Mouse (Mus musculus): ENCODE results near the gene Adamts4. TPM values are rescaled to one million over a fixed set of nuclear protein-coding genes. Genes with fewer than 3 reads are reported as not detected.
A peak's percentile ranks its signal among the peaks of the same experiment; 100 is the strongest.

Gene Adamts4
- polyA plus RNA-seq, 1 experiment from 2014 or later = 9.2 TPM

- ATAC-seq (ENCODE audit: low FRiP score, low read depth) = no peak
- Histone ChIP-seq H3K9me3 (no peaks in the 10 kb centered on the region), H3K4me3 (no peak overlapping the region), H3K27ac (replicated peaks) (no peak overlapping the region), H3K27me3 (no peaks in the 10 kb centered on the region), H3K4me1 (peaks cover 11% of the 10 kb centered on the region), H3K9ac (replicated peaks) (no peak overlapping the region), H3K36me3 (peaks cover 63% of the 10 kb centered on the region), H3K4me2 (replicated peaks) (no peak overlapping the region)
- 90% methylated on average over 12 of the region's 12 CpGs for WGBS
Measured at GRCm38 (mm10) chr1:171274171-171274570, 23.9 kb downstream of the Adamts4 start.

DNA sequence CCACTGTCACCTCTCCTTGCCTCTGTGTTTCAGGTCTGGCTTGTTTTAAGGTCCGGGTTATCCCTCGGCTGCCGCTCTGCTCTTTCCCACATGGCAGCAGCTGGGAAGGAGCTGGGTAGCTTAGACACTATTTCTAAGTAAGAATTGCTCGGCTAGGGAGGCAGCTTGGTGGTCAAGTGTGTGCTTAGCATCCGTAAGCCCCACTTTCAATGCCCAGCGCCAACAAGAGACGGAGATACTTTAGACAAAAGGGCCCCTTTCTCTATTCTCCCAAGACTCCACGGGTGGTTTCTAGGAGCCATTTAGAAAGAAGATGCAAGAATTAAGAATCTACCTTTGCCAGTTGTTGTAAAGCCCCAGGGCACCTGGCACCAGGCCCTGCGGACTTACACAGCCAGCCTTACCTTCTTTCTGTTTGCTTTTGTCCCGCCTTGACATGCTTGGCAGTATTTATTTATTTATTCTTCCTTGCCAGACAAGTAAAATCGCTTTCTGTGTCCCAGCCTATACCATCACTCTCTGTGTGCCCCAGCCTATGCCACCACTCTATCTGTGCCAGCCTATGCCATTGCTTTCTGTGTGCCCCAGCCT lies 25.0 kb downstream of the Adamts4 start:
- Histone ChIP-seq H3K4me3 (no peak overlapping the region), H3K4me2 (replicated peaks) (no peak overlapping the region), H3K9me3 (no peaks in the 10 kb centered on the region), H3K36me3 (peaks cover 63% of the 10 kb centered on the region), H3K27ac (replicated peaks) (no peak overlapping the region), H3K4me1 (peaks cover 18% of the 10 kb centered on the region), H3K27me3 (no peaks in the 10 kb centered on the region), H3K9ac (replicated peaks) (no peak overlapping the region)
- ATAC-seq (ENCODE audit: low FRiP score, low read depth) = no peak
- 84% methylated on average over 11 of the region's 11 CpGs for WGBS

DNA sequence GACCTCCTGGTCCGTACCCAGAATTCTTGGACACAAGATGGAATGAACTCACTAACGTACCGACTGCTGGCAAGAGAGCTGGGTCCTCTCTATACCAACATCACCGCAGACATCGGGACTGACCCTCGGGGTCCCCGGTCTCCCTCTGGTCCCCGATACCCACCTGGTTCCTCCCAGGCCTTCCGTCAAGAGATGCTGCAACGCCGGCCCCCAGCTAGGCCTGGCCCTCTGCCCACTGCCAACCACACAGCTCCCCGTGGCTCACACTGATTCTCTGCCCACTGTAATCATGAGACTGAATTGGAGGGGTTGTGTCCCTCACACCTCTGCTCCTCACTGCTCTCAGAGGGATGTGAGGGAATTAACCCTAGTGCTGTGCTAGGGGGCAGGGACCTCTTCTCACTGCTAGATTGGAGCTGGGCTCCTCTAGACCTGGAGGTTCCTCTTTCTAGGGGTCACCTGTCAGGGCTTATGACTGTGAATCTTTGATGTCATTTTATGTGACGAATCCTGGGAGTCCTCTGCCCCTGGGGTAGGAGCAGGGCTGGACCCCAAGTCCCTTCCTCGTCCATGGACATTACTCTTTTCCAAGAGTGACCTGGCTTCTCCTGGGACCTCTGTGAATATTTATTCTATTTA lies 26.0 kb downstream of the Adamts4 start:
- H3K9me3 ChIP-seq = no peaks in the 10 kb centered on the region
- H3K27ac ChIP-seq (replicated peaks) = no peak overlapping the region
- WGBS = 91% methylated on average over 14 of the region's 14 CpGs
- no peaks in the 10 kb centered on the region for H3K27me3 ChIP-seq
- H3K36me3 ChIP-seq = peaks cover 63% of the 10 kb centered on the region
- H3K4me3 ChIP-seq = no peak overlapping the region
- H3K4me1 ChIP-seq = peaks cover 16% of the 10 kb centered on the region
- no peak overlapping the region for H3K4me2 ChIP-seq (replicated peaks)
- ATAC-seq (ENCODE audit: low FRiP score, low read depth) = no peak
- no peak overlapping the region for H3K9ac ChIP-seq (replicated peaks)

DNA sequence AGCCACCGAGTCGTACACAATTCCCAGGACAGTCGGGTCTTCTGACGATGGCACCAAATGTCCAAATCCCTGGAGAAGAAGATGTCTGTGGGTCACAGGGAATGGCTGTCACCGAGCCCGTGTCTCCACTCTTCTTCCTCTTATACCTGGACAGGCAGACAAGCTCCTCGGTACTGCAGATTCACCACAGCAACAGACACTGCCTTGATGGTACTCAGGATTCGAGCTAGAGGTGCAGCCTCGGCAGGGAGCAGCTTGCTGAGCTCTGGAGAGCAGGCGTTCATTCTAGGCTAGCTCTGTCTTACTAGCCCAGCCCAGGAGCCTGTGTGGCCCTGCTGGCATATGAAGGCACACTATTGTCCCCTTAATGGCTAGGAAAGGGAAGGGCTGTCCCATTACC lies 27.5 kb downstream of the Adamts4 start:
- no peak overlapping the region for H3K4me3 ChIP-seq
- 85% methylated on average over 10 of the region's 10 CpGs for WGBS

GRCm38 (mm10) chr1:171278436-171278835 lies 28.2 kb downstream of the Adamts4 start:
- no peaks in the 10 kb centered on the region for H3K27me3 ChIP-seq
- peaks cover 21% of the 10 kb centered on the region for H3K4me1 ChIP-seq
- 92% methylated on average over 8 of the region's 8 CpGs for WGBS
- no peak for ATAC-seq (ENCODE audit: low FRiP score, low read depth)
- H3K9ac ChIP-seq (replicated peaks) = no peak overlapping the region
- H3K4me3 ChIP-seq = no peak overlapping the region
- no peaks in the 10 kb centered on the region for H3K9me3 ChIP-seq
- peaks cover 66% of the 10 kb centered on the region for H3K36me3 ChIP-seq
- no peak overlapping the region for H3K27ac ChIP-seq (replicated peaks)
- H3K4me2 ChIP-seq (replicated peaks) = no peak overlapping the region

More for the DNA sequence above, 27.5 kb downstream of the Adamts4 start:
- no peak for ATAC-seq (ENCODE audit: low FRiP score, low read depth)
- Histone ChIP-seq H3K9ac (replicated peaks) (no peak overlapping the region), H3K36me3 (peaks cover 65% of the 10 kb centered on the region), H3K9me3 (no peaks in the 10 kb centered on the region), H3K27ac (replicated peaks) (no peak overlapping the region), H3K27me3 (no peaks in the 10 kb centered on the region), H3K4me1 (peaks cover 21% of the 10 kb centered on the region), H3K4me2 (replicated peaks) (no peak overlapping the region)

GRCm38 (mm10) chr1:171279012-171279705 lies 28.9 kb downstream of the Adamts4 start:
- peaks cover 65% of the 10 kb centered on the region for H3K36me3 ChIP-seq
- no peak overlapping the region for H3K27ac ChIP-seq (replicated peaks)
- H3K9me3 ChIP-seq = no peaks in the 10 kb centered on the region
- H3K27me3 ChIP-seq = no peaks in the 10 kb centered on the region
- peaks cover 21% of the 10 kb centered on the region for H3K4me1 ChIP-seq
- ATAC-seq (ENCODE audit: low FRiP score, low read depth) = no peak
- H3K4me3 ChIP-seq = no peak overlapping the region
- WGBS = 87% methylated on average over 14 of the region's 14 CpGs
- no peak overlapping the region for H3K4me2 ChIP-seq (replicated peaks)
- H3K9ac ChIP-seq (replicated peaks) = peak overlapping the region; percentile 77; the same call in 1 of the 2 replicates

DNA sequence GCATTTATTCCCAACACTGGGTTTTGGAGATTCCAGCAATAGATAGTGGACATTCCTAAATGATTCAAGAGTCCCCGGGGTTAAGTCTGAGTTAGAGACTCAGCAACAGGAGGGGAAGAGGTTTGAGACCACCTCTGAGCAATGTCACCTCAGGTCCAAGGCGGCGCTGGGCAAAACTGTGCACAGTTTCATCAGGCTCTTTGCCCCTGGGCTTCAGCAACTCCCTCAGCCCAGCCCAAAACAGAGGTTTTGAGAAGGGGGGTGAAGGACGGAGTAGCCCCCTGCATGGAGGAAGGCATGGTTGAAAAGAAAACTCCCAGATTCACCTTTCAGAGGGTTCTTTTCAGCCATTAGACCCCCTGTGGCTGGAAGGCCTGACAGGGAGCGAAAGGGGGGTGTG lies 29.5 kb downstream of the Adamts4 start:
- no peak for ATAC-seq (ENCODE audit: low FRiP score, low read depth)
- Histone ChIP-seq H3K9me3 (no peaks in the 10 kb centered on the region), H3K27ac (replicated peaks) (no peak overlapping the region; the same call in 1 of the 2 replicates), H3K4me1 (peaks cover 21% of the 10 kb centered on the region), H3K4me2 (replicated peaks) (peak overlapping the region; percentile 85), H3K9ac (replicated peaks) (peak overlapping the region; percentile 77), H3K4me3 (peak overlapping the region; percentile 68), H3K27me3 (no peaks in the 10 kb centered on the region), H3K36me3 (peaks cover 64% of the 10 kb centered on the region)
- 57% methylated on average over 5 of the region's 5 CpGs for WGBS

GRCm38 (mm10) chr1:171280250-171280915 lies 30.2 kb downstream of the Adamts4 start:
- Histone ChIP-seq H3K9me3 (no peaks in the 10 kb centered on the region), H3K27ac (replicated peaks) (peak overlapping the region; percentile 15; the same call in 1 of the 2 replicates), H3K4me2 (replicated peaks) (peak overlapping the region; percentile 85), H3K36me3 (peaks cover 64% of the 10 kb centered on the region), H3K4me3 (peak overlapping the region; percentile 68), H3K27me3 (no peaks in the 10 kb centered on the region), H3K4me1 (peaks cover 21% of the 10 kb centered on the region), H3K9ac (replicated peaks) (peak overlapping the region; percentile 77)
- ATAC-seq (ENCODE audit: low FRiP score, low read depth) = peak; percentile 16; the same call in 1 of the 2 replicates
- WGBS = 2% methylated on average over 25 of the region's 25 CpGs

DNA sequence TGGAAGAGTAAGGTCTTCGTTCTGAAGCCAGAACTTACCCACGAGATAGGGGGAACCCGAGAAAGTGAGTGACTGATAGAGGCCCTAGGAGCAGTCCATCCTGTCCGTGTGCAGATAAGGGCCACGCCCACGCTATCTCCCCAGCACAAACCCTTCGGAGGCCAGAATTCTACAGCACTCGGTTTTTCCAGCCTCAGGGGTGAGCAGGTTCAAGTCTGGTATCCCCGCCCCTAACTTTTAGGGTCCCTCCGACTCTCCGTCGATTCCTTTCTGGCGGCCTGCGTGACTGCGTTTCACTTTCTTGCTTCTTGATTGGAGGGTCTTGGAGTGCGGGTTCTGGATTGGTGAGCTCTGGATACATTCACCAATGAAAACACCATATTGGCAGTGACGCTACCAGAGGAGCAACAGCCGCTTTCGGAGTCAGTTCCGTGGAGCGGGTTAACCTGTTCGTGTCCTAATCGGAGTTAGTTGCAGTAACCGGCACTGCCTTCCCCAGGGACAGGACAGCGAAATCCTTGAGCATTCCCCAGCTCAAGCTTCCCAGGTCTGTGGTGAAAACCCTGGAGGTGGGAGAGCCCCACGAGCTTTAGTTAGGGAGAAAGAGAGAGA lies 30.8 kb downstream of the Adamts4 start, which contains the start of gene Ppox:
TSS of gene Ppox (minus strand) at position 271 of the 612 bp plus-strand sequence.
- WGBS = under 1% methylated on average over 26 of the region's 26 CpGs
- H3K27ac ChIP-seq (replicated peaks) = peak within 1 kb of the TSS; percentile 69
- peaks cover 22% of the 10 kb centered on the region for H3K4me1 ChIP-seq
- peak; percentile 98 for ATAC-seq (ENCODE audit: low FRiP score, low read depth)
- peak within 1 kb of the TSS; percentile 68 for H3K4me3 ChIP-seq
- H3K27me3 ChIP-seq = no peaks in the 10 kb centered on the region
- H3K9me3 ChIP-seq = no peaks in the 10 kb centered on the region
- peaks cover 64% of the 10 kb centered on the region for H3K36me3 ChIP-seq
- peak within 1 kb of the TSS; percentile 77 for H3K9ac ChIP-seq (replicated peaks)
- peak within 1 kb of the TSS; percentile 85 for H3K4me2 ChIP-seq (replicated peaks)

GRCm38 (mm10) chr1:171281528-171281923 lies 31.3 kb downstream of the Adamts4 start:
- peak; percentile 25; the same call in 1 of the 2 replicates for ATAC-seq (ENCODE audit: low FRiP score, low read depth)
- Histone ChIP-seq H3K4me2 (replicated peaks) (peak overlapping the region; percentile 85), H3K36me3 (peaks cover 64% of the 10 kb centered on the region), H3K27me3 (no peaks in the 10 kb centered on the region), H3K9ac (replicated peaks) (peak overlapping the region; percentile 51), H3K4me3 (peak overlapping the region; percentile 68), H3K4me1 (peaks cover 27% of the 10 kb centered on the region), H3K9me3 (no peaks in the 10 kb centered on the region), H3K27ac (replicated peaks) (peak overlapping the region; percentile 69)
- WGBS = 1% methylated on average over 10 of the region's 10 CpGs

DNA sequence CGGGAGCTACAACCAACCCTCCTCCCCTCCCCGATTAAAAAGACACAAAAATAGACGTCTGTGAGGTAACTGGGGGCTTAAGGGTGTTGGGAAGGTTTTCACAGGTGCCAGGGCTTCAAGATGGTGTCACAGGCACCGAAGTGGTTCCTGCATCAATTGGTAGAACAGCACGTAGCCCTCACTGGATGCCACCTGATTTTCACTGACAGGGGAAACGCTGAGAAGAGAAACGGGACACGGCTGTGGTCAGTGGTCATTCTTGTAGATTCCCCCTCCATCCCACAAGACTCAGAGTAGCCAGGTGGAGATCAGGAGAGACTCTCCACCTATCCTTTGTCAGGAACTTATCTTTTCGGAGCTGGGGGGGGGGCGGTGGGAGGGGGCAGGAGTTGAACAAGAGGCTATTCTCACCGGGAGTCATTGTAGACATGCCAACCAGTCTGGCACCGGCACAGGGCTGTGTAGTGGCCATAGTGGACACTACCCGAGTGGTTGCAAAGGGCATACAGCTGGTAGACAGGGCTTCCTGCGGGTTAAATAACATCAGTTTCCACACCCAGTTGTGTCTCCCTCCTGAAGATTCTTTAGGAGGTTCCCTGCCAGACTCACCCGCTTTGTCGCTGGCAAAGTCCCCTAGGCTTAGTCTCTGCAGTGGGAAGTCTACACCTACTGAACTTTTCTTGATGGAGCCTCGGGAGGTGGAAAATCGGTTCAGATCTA lies 32.0 kb downstream of the Adamts4 start:
- H3K27me3 ChIP-seq = no peaks in the 10 kb centered on the region
- H3K4me2 ChIP-seq (replicated peaks) = peak overlapping the region; percentile 85
- peaks cover 58% of the 10 kb centered on the region for H3K36me3 ChIP-seq
- no peak overlapping the region; the same call in 1 of the 2 replicates for H3K9ac ChIP-seq (replicated peaks)
- H3K9me3 ChIP-seq = no peaks in the 10 kb centered on the region
- no peak for ATAC-seq (ENCODE audit: low FRiP score, low read depth)
- peaks cover 33% of the 10 kb centered on the region for H3K4me1 ChIP-seq
- H3K4me3 ChIP-seq = peak overlapping the region; percentile 68; the same call in 1 of the 2 replicates
- WGBS = 82% methylated on average over 18 of the region's 18 CpGs
- no peak overlapping the region for H3K27ac ChIP-seq (replicated peaks)
